Mouse (Mus musculus) bone marrow, adult 2 months (tissue): ENCODE data around the gene C130026I21Rik.
"Not testable (repeated sequence)": the region's sequence is repeated elsewhere in the genome, so short reads cannot be mapped to it uniquely, and the experiment has no call there.

Experiments used
- CTCF ChIP-seq: fragments of 200-500 bp; IDR thresholded peaks from 2 replicates; pipeline ENCODE4 v1.5.1; 2011; ENCODE audit warnings: low read length, control low read depth; ENCODE audit not compliant: control insufficient read depth, insufficient read depth
- POLR2A ChIP-seq: fragments of 200-500 bp; IDR thresholded peaks from 2 replicates; pipeline ENCODE4 v1.6.1; 2011; ENCODE audit warnings: low read depth, mild to moderate bottlenecking, control low read depth, low read length, borderline replicate concordance; ENCODE audit not compliant: control insufficient read depth

- TF ChIP-seq CTCF, POLR2A: not testable (repeated sequence)
Observed at GRCm38 (mm10) chr1:84957713-84958112, 312.7 kb downstream of the C130026I21Rik start.
